Mouse (Mus musculus) olfactory bulb, adult 2 months (tissue): Measurements from ENCODE around the gene Specc1.

Source experiments
- CTCF ChIP-seq: fragments of 200-500 bp; IDR thresholded peaks from 2 replicates; pipeline ENCODE4 v1.5.1; 2012; ENCODE audit warnings: low read depth, mild to moderate bottlenecking, low read length, moderate library complexity; ENCODE audit not compliant: insufficient read depth
- POLR2A ChIP-seq: fragments of 200-500 bp; IDR thresholded peaks from 2 replicates; pipeline ENCODE4 v1.6.1; 2012; ENCODE audit warnings: mild to moderate bottlenecking, low read depth, low read length, moderate library complexity; ENCODE audit not compliant: insufficient read depth

GRCm38 (mm10) chr11:62166503-62166902, 209.9 kb downstream of the Specc1 start:
- no peak for TF ChIP-seq POLR2A
- no peak for TF ChIP-seq CTCF
